Mouse (Mus musculus) heart, embryonic 15.5 days (tissue): Measurements from ENCODE around the gene Mrps35. TPM values are rescaled to one million over a fixed set of nuclear protein-coding genes. Genes with fewer than 3 reads are reported as not detected.
A peak's percentile ranks its signal among the peaks of the same experiment; 100 is the strongest.

Experiments used
- ATAC-seq: fragments of 200-750 bp; cut with Nextera tagmentation; replicated peaks from 2 replicates; pipeline ENCODE4 v1.8.0; 2017; ENCODE audit warnings: low read depth, moderate TSS enrichment; ENCODE audit not compliant: insufficient number of reproducible peaks, insufficient read depth, low FRiP score
- H3K27ac ChIP-seq: fragments of 300-500 bp; sonication (generic); 2 replicates; pipeline ENCODE4 v1.5.1; 2015; ENCODE audit warnings: mild to moderate bottlenecking, inconsistent platforms
- H3K27me3 ChIP-seq: fragments of 300-500 bp; sonication (generic); 2 replicates; pipeline ENCODE4 v1.6.1; 2015; ENCODE audit warnings: inconsistent platforms
- H3K36me3 ChIP-seq: fragments of 300-500 bp; sonication (generic); 2 replicates; pipeline ENCODE4 v1.6.1; 2015; ENCODE audit warnings: mild to moderate bottlenecking, inconsistent platforms
- H3K4me1 ChIP-seq: fragments of 300-500 bp; sonication (generic); replicated peaks from 2 replicates; pipeline ENCODE4 v1.6.1; 2015; ENCODE audit warnings: inconsistent platforms
- H3K4me2 ChIP-seq: fragments of 300-500 bp; sonication (generic); 2 replicates; pipeline ENCODE4 v1.6.1; 2015; ENCODE audit warnings: inconsistent platforms, mild to moderate bottlenecking, moderate library complexity
- H3K4me3 ChIP-seq: fragments of 300-500 bp; sonication (generic); 2 replicates; pipeline ENCODE4 v1.5.1; 2015; ENCODE audit warnings: mild to moderate bottlenecking, inconsistent platforms
- H3K9ac ChIP-seq: fragments of 300-500 bp; sonication (generic); 2 replicates; pipeline ENCODE4 v1.6.1; 2015; ENCODE audit warnings: mild to moderate bottlenecking, inconsistent platforms
- H3K9me3 ChIP-seq: fragments of 300-500 bp; sonication (generic); replicated peaks from 2 replicates; pipeline ENCODE4 v1.6.1; 2016; ENCODE audit warnings: inconsistent platforms
- WGBS: fragments of 180-500 bp; shearing (Covaris S2); methylation state at CpG from one replicate; pipeline ENCODE4 v1.1.7; 2015; ENCODE audit warnings: mixed read lengths; 5-methylcytosine and 5-hydroxymethylcytosine counted together
- polyA plus RNA-seq: library from polyadenylated mRNA; unstranded; fragments of >200 nt; fragmentation: Nextera tagmentation; extraction: Ambion mirVana; gene quantifications from 2 replicates; pipeline ENCODE4 v1.2.1, GENCODE M21; 2015

Mrps35 gene
- polyA plus RNA-seq, 1 experiment from 2014 or later: 132 TPM

DNA sequence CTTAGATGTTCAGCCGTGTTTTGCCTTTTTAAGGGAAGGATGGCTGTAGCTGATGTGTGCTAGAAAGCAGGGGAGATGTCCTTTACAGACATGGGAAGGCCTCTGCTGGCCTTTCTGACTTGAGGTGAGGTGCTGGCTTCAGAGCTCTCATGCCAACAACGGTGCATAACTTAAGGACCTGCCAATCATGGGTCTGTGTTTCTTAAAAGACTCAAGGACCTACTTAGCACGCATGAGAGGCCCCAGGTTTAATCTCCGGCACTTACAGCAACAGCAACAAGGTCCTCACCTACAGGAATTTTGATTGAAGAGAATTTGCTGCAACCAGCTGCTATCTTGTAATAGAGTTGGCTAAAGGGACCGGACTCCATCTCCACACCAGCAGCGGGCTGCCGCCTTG is 66.7 kb downstream of the Mrps35 start:
- ATAC-seq: no peak
- H3K27ac ChIP-seq: no peak overlapping the region
- 62% methylated on average over 7 of the region's 7 CpGs for WGBS
- no peak overlapping the region for H3K4me2 ChIP-seq
- H3K4me3 ChIP-seq: no peak overlapping the region
- no peaks in the 10 kb centered on the region for H3K4me1 ChIP-seq
- H3K9me3 ChIP-seq: no peaks in the 10 kb centered on the region
- no peaks in the 10 kb centered on the region for H3K27me3 ChIP-seq
- H3K36me3 ChIP-seq: peaks cover 35% of the 10 kb centered on the region
- no peak overlapping the region for H3K9ac ChIP-seq

- Histone ChIP-seq H3K27me3 (no peaks in the 10 kb centered on the region), H3K27ac (no peak overlapping the region), H3K4me2 (no peak overlapping the region), H3K9me3 (no peaks in the 10 kb centered on the region), H3K9ac (no peak overlapping the region), H3K4me3 (no peak overlapping the region), H3K4me1 (peaks cover 7% of the 10 kb centered on the region; the same call in 1 of the 2 replicates), H3K36me3 (peaks cover 4% of the 10 kb centered on the region; the same call in 1 of the 2 replicates)
- 7% methylated on average over 10 of the region's 10 CpGs for WGBS
- ATAC-seq: 0 out of 2 replicates have a peak, but pooled peaks have one; percentile 39
These were observed 74.0 kb downstream of the Mrps35 start for GRCm38 (mm10) chr6:147116579-147116978.

GRCm38 (mm10) chr6:147117764-147118163 is 75.2 kb downstream of the Mrps35 start:
- Histone ChIP-seq H3K9ac (no peak overlapping the region), H3K4me1 (peaks cover 7% of the 10 kb centered on the region; the same call in 1 of the 2 replicates), H3K4me3 (no peak overlapping the region), H3K27me3 (no peaks in the 10 kb centered on the region), H3K27ac (no peak overlapping the region), H3K36me3 (no peaks in the 10 kb centered on the region), H3K9me3 (no peaks in the 10 kb centered on the region), H3K4me2 (no peak overlapping the region)
- WGBS: 90% methylated on average over 7 of the region's 7 CpGs
- no peak for ATAC-seq

DNA sequence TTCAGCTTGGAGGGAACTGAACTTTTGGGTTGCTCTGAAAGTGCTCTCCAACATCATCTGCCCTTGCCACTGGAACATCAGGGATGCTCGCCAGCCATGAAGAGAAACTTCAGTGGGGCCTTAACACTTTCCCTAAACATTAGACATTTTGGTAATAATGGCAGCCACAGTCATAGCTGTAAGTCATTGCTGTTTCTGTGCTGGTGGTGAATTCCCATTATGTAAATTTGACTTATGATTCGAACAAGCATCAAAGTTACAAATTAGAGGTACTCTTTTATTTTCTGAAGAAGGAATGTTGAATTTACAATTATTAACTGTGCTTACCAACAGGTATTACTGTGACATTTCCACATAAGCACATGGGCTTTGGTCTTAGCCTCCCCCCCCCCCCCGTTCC is 75.6 kb downstream of the Mrps35 start:
- Histone ChIP-seq H3K4me3 (no peak overlapping the region), H3K9ac (no peak overlapping the region), H3K4me1 (peaks cover 7% of the 10 kb centered on the region; the same call in 1 of the 2 replicates), H3K4me2 (no peak overlapping the region), H3K36me3 (no peaks in the 10 kb centered on the region), H3K27me3 (no peaks in the 10 kb centered on the region), H3K9me3 (no peaks in the 10 kb centered on the region), H3K27ac (no peak overlapping the region)
- no peak for ATAC-seq
- WGBS: 71% methylated on average over 3 of the region's 3 CpGs

GRCm38 (mm10) chr6:147121320-147121719 is 78.8 kb downstream of the Mrps35 start:
- no peak for ATAC-seq
- Histone ChIP-seq H3K27ac (no peak overlapping the region), H3K4me2 (no peak overlapping the region), H3K36me3 (no peaks in the 10 kb centered on the region), H3K4me3 (no peak overlapping the region), H3K9ac (no peak overlapping the region), H3K27me3 (no peaks in the 10 kb centered on the region), H3K9me3 (no peaks in the 10 kb centered on the region), H3K4me1 (peaks cover 7% of the 10 kb centered on the region; the same call in 1 of the 2 replicates)
- 14% methylated on average over 6 of the region's 6 CpGs for WGBS

Other genes with a start within 250 kb of the Mrps35 start
- gene Arntl2, start 246.7 kb upstream of the Mrps35 start, polyA plus RNA-seq: 2.6 and 3.3 TPM in 2 replicates
- gene Smco2, start 192.7 kb upstream of the Mrps35 start, polyA plus RNA-seq: 0.53 TPM in 1 of 2 replicates, not detected in the other
- 50.5 and 50.8 TPM in 2 replicates for gene Ppfibp1, start 154.3 kb upstream of the Mrps35 start, polyA plus RNA-seq
- gene 1700034J05Rik, start 88.3 kb upstream of the Mrps35 start, polyA plus RNA-seq: 0.10 and 0.11 TPM in 2 replicates
- 0.67 and 0.74 TPM in 2 replicates for gene Rep15, start 10.2 kb upstream of the Mrps35 start, polyA plus RNA-seq
- gene Mansc4, start 44.3 kb downstream of the Mrps35 start, polyA plus RNA-seq: 0.53 and 1.3 TPM in 2 replicates
- 3.5 and 5.5 TPM in 2 replicates for gene Klhl42, start 48.6 kb downstream of the Mrps35 start, polyA plus RNA-seq
- gene Pthlh, start 221.4 kb downstream of the Mrps35 start, polyA plus RNA-seq: 2.6 and 2.9 TPM in 2 replicates